Comparison of ENCODE assay signal across 8 mouse cellular contexts in the genomic region with DNA sequence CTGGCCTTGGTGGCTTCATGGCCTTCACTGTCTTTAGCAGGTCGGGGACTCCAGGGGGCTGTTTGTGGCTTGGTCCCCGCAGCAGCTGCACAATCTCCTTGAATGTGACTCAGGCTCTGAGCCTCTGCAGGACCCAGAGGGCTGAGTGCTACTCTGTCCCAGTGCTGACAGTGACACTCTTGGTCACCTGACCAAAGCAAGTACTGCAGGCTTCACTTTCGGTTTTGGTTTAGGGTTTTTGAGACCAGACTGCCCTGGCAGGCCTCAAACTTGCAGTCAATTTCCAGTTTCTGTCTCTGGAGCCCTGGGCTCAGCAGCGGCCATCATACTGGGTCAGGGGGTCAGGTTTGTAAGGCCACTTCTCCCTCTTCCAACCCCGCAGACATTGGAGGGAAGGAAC. TPM values are rescaled to one million over a fixed set of nuclear protein-coding genes. Genes with fewer than 3 reads are reported as not detected.
DNase-seq lines count a peak whose midpoint lies in the region; ATAC-seq lines count a peak whose summit lies in the region.

No protein-coding gene starts in this region.

- H3K36me3 ChIP-seq in kidney, embryonic 14.5 days (ENCODE audit: control insufficient read depth, insufficient read depth, low read length), result no peaks in the 10 kb centered on the region
- no peaks in the 10 kb centered on the region for H3K36me3 ChIP-seq in hindbrain, embryonic 12.5 days

- H3K9ac ChIP-seq in kidney, embryonic 14.5 days (ENCODE audit: low read depth, low read length), result no peak overlapping the region
- H3K9ac ChIP-seq in hindbrain, embryonic 12.5 days, result no peak overlapping the region

- H3K4me2 ChIP-seq in kidney, embryonic 14.5 days (replicated peaks; ENCODE audit: low read depth, low read length), result no peak overlapping the region
- H3K4me2 ChIP-seq in hindbrain, embryonic 12.5 days (replicated peaks), result no peak overlapping the region

- no peak overlapping the region for H3K4me3 ChIP-seq in kidney, embryonic 14.5 days (ENCODE audit: low read length)
- H3K4me3 ChIP-seq in hindbrain, embryonic 12.5 days, result no peak overlapping the region

- no peaks in the 10 kb centered on the region for H3K27me3 ChIP-seq in kidney, embryonic 14.5 days (ENCODE audit: control insufficient read depth, insufficient read depth, low read length)
- H3K27me3 ChIP-seq in hindbrain, embryonic 12.5 days, result peaks cover 3% of the 10 kb centered on the region; the same call in 1 of the 2 replicates

- peaks cover 7% of the 10 kb centered on the region for H3K9me3 ChIP-seq in kidney, embryonic 14.5 days (ENCODE audit: control insufficient read depth, low read length)
- peaks cover 8% of the 10 kb centered on the region; the same call in 1 of the 2 replicates for H3K9me3 ChIP-seq in hindbrain, embryonic 12.5 days (replicated peaks)

- H3K4me1 ChIP-seq in kidney, embryonic 14.5 days (ENCODE audit: control insufficient read depth, insufficient read depth, low read length), result 0 out of 2 replicates have a peak, but pooled peaks cover 6% of the 10 kb centered on the region
- no peaks in the 10 kb centered on the region for H3K4me1 ChIP-seq in hindbrain, embryonic 12.5 days

- H3K27ac ChIP-seq in kidney, embryonic 14.5 days (ENCODE audit: low read depth, low read length), result peak overlapping the region; percentile 55; the same call in 1 of the 2 replicates
- H3K27ac ChIP-seq in hindbrain, embryonic 12.5 days, result no peak overlapping the region

- DNase-seq in gastrocnemius, adult 18-20 months (ENCODE audit: low spot score), result peak; percentile 71
- DNase-seq in gastrocnemius, postnatal 4 days (ENCODE audit: low spot score in 2 of 2), result no peak
- DNase-seq in heart, adult 18-20 months, result peak; percentile 84 to 89
- DNase-seq in lung, postnatal 4 days, result peak; percentile 67 to 72
- peak; percentile 48 to 58 for DNase-seq in thymus, postnatal 36 days
- DNase-seq in right cerebral cortex, postnatal 14 days, result no peak

- WGBS in kidney, embryonic 14.5 days, result 43% methylated on average over 5 of the region's 5 CpGs
- 73% methylated on average over 5 of the region's 5 CpGs for WGBS in hindbrain, embryonic 12.5 days

- ATAC-seq in kidney, embryonic 14.5 days (ENCODE audit: low FRiP score, low TSS enrichment), result 0 out of 2 replicates have a peak, but pooled peaks have one; percentile 21
- no peak for ATAC-seq in hindbrain, embryonic 12.5 days (ENCODE audit: low FRiP score)

RNA-seq across cellular contexts. Expression of a gene that starts 8.3 kb away (rescaled TPM):
- 10 to 100 TPM; 10.4 to 15.0 TPM for total RNA-seq in gastrocnemius, adult 18-20 months (2021)
- total RNA-seq in gastrocnemius, postnatal 4 days (2021), result 10 to 100 TPM; 27.4 to 28.0 TPM
- total RNA-seq in heart, adult 18-20 months (2021), result 10 to 100 TPM; 22.0 to 23.0 TPM
- polyA plus RNA-seq in kidney, embryonic 14.5 days (2014; fragmentation: Nextera tagmentation; extraction: Ambion mirVana), result 37.9 and 52.8 TPM in 2 replicates
- polyA plus RNA-seq in hindbrain, embryonic 12.5 days (2016; fragmentation: Nextera tagmentation; extraction: Ambion mirVana), result 39.0 and 43.9 TPM in 2 replicates

RNA-seq across cellular contexts. Expression of a gene that starts 9.2 kb away (rescaled TPM):
- 100 to 1,000 TPM in 1 of 2 experiments, 10 to 100 TPM in 1; 95.1 to 169 TPM for total RNA-seq in gastrocnemius, adult 18-20 months (2021)
- total RNA-seq in gastrocnemius, postnatal 4 days (2021), result 10 to 100 TPM; 25.7 to 35.7 TPM
- 100 to 1,000 TPM; 127 to 160 TPM for total RNA-seq in heart, adult 18-20 months (2021)
- 7.7 and 8.3 TPM in 2 replicates for polyA plus RNA-seq in kidney, embryonic 14.5 days (2014; fragmentation: Nextera tagmentation; extraction: Ambion mirVana)
- polyA plus RNA-seq in hindbrain, embryonic 12.5 days (2016; fragmentation: Nextera tagmentation; extraction: Ambion mirVana), result 4.1 and 4.5 TPM in 2 replicates

RNA-seq across cellular contexts. Expression of a gene that starts 36.6 kb away (rescaled TPM):
- total RNA-seq in gastrocnemius, adult 18-20 months (2021), result 1 to 10 TPM; 8.0 to 9.4 TPM
- 10 to 100 TPM; 20.3 to 22.9 TPM for total RNA-seq in gastrocnemius, postnatal 4 days (2021)
- total RNA-seq in heart, adult 18-20 months (2021), result 10 to 100 TPM in 1 of 2 experiments, 1 to 10 TPM in 1; 9.3 to 17.0 TPM
- 5.6 and 6.1 TPM in 2 replicates for polyA plus RNA-seq in kidney, embryonic 14.5 days (2014; fragmentation: Nextera tagmentation; extraction: Ambion mirVana)
- 16.9 and 18.8 TPM in 2 replicates for polyA plus RNA-seq in hindbrain, embryonic 12.5 days (2016; fragmentation: Nextera tagmentation; extraction: Ambion mirVana)

Comparison
In these comparisons a context has a peak if more than half of its experiments do, and no peak if none do; other contexts are left out.
1. DNase-seq: peak in gastrocnemius, adult 18-20 months (single experiment), heart, adult 18-20 months (2 of 2), lung, postnatal 4 days (2 of 2) and thymus, postnatal 36 days (2 of 2); none in gastrocnemius, postnatal 4 days (0 of 2) and right cerebral cortex, postnatal 14 days (single experiment).